Comparison of ENCODE assay signal across 16 mouse cellular contexts in genomic region chr13:91956474-91956873, GRCm38 (mm10).
DNase-seq lines count a peak whose midpoint lies in the region; ATAC-seq and TF ChIP-seq lines count a peak whose summit lies in the region.
"Had no signal": no experiment of that assay in that cellular context is flagged by ENCODE, and none has a peak within 500 bp of the region (broad histone marks: within the 10 kb centered on the region; RNA-seq: fewer than 3 reads in every experiment).

No protein-coding gene starts in this region.

- TF ChIP-seq CTCF in intestine, postnatal 0 days (IDR thresholded peaks at IDR 0.05; ENCODE audit: low read depth): no peak
- no peak for TF ChIP-seq CTCF in lung, postnatal 0 days (IDR thresholded peaks at IDR 0.05)

- no peak overlapping the region for H3K9ac ChIP-seq in intestine, embryonic 16.5 days (ENCODE audit: low read depth, low read length)
- no peak overlapping the region for H3K9ac ChIP-seq in intestine, postnatal 0 days (ENCODE audit: low read depth, low read length)
- H3K9ac ChIP-seq in lung, embryonic 15.5 days: no peak overlapping the region
- no peak overlapping the region for H3K9ac ChIP-seq in lung, postnatal 0 days (replicated peaks; ENCODE audit: low read depth)
- H3K9ac ChIP-seq in embryonic facial prominence, embryonic 15.5 days: no peak overlapping the region
- no peak overlapping the region for H3K9ac ChIP-seq in forebrain, embryonic 11.5 days (ENCODE audit: low read length)
- H3K9ac ChIP-seq: forebrain, postnatal 0 days; liver, embryonic 12.5 days; neural tube, embryonic 12.5 days had no signal

- H3K4me3 ChIP-seq in intestine, embryonic 16.5 days (ENCODE audit: low read length): no peak overlapping the region
- H3K4me3 ChIP-seq in intestine, postnatal 0 days (ENCODE audit: low read depth, low read length): no peak overlapping the region
- H3K4me3 ChIP-seq in lung, embryonic 15.5 days: no peak overlapping the region
- no peak overlapping the region for H3K4me3 ChIP-seq in lung, postnatal 0 days (ENCODE audit: low read depth, low read length)
- H3K4me3 ChIP-seq in embryonic facial prominence, embryonic 15.5 days (replicated peaks): no peak overlapping the region
- H3K4me3 ChIP-seq in forebrain, embryonic 11.5 days (ENCODE audit: low read depth, low read length): no peak overlapping the region
- H3K4me3 ChIP-seq: erythroblast, embryonic 14.5 days; heart, adult 2 months; liver, embryonic 12.5 days; neural tube, embryonic 12.5 days had no signal

- ATAC-seq in intestine, embryonic 16.5 days: no peak
- ATAC-seq in intestine, postnatal 0 days: no peak
- ATAC-seq in lung, embryonic 15.5 days (ENCODE audit: borderline replicate concordance, extremely low read depth, low FRiP score, low TSS enrichment): peak; percentile 76; the same call in 1 of the 2 replicates
- ATAC-seq in lung, postnatal 0 days: no peak
- ATAC-seq in embryonic facial prominence, embryonic 15.5 days (ENCODE audit: insufficient number of reproducible peaks, low FRiP score, low TSS enrichment, low read depth): no peak
- no peak for ATAC-seq in forebrain, embryonic 11.5 days (replicated peaks; ENCODE audit: low FRiP score)
- ATAC-seq: forebrain, postnatal 0 days; inflammation-experienced regulatory T-cells, adult 6 months; liver, embryonic 12.5 days had no signal

- H3K27ac ChIP-seq in intestine, embryonic 16.5 days (ENCODE audit: low read length): peak overlapping the region; percentile 61
- no peak overlapping the region for H3K27ac ChIP-seq in intestine, postnatal 0 days (ENCODE audit: low read depth, low read length)
- peak overlapping the region; percentile 8; the same call in 1 of the 2 replicates for H3K27ac ChIP-seq in lung, embryonic 15.5 days
- no peak overlapping the region for H3K27ac ChIP-seq in lung, postnatal 0 days (ENCODE audit: low read length)
- peak overlapping the region; percentile 73 for H3K27ac ChIP-seq in embryonic facial prominence, embryonic 15.5 days (replicated peaks)
- H3K27ac ChIP-seq in forebrain, embryonic 11.5 days (ENCODE audit: low read depth, low read length): no peak overlapping the region
- H3K27ac ChIP-seq: heart, adult 2 months; liver, embryonic 12.5 days; neural tube, embryonic 12.5 days had no signal

- no peak for DNase-seq in lung, postnatal 0 days (ENCODE audit: low spot score)
- no peak for DNase-seq in forebrain, embryonic 11.5 days (ENCODE audit: low spot score)
- no peak for DNase-seq in urinary bladder, postnatal 10 days (ENCODE audit: low spot score)
- DNase-seq: forebrain, postnatal 0 days; gastrocnemius, postnatal 10 days; heart, adult 2 months; right cerebral cortex, postnatal 14 days; thymus, postnatal 25 days had no signal

- no peaks in the 10 kb centered on the region for H3K36me3 ChIP-seq in intestine, embryonic 16.5 days (ENCODE audit: control insufficient read depth, insufficient read depth, low read length)
- no peaks in the 10 kb centered on the region for H3K36me3 ChIP-seq in intestine, postnatal 0 days (ENCODE audit: control insufficient read depth, insufficient read depth)
- H3K36me3 ChIP-seq in lung, embryonic 15.5 days: no peaks in the 10 kb centered on the region
- H3K36me3 ChIP-seq in lung, postnatal 0 days (ENCODE audit: insufficient read depth, low read length): no peaks in the 10 kb centered on the region
- no peaks in the 10 kb centered on the region for H3K36me3 ChIP-seq in embryonic facial prominence, embryonic 15.5 days
- no peaks in the 10 kb centered on the region for H3K36me3 ChIP-seq in forebrain, embryonic 11.5 days (ENCODE audit: control insufficient read depth, insufficient read depth, low read length)
- H3K36me3 ChIP-seq: liver, embryonic 12.5 days; neural tube, embryonic 12.5 days had no signal

- TF ChIP-seq EP300 in lung, postnatal 0 days (IDR thresholded peaks at IDR 0.05): no peak

- no peaks in the 10 kb centered on the region for H3K9me3 ChIP-seq in intestine, embryonic 16.5 days (ENCODE audit: control insufficient read depth, low read length)
- no peaks in the 10 kb centered on the region for H3K9me3 ChIP-seq in intestine, postnatal 0 days (ENCODE audit: control insufficient read depth)
- no peaks in the 10 kb centered on the region for H3K9me3 ChIP-seq in lung, embryonic 15.5 days
- H3K9me3 ChIP-seq in lung, postnatal 0 days (ENCODE audit: low read length): no peaks in the 10 kb centered on the region
- no peaks in the 10 kb centered on the region for H3K9me3 ChIP-seq in embryonic facial prominence, embryonic 15.5 days (replicated peaks)
- H3K9me3 ChIP-seq in forebrain, embryonic 11.5 days (ENCODE audit: control insufficient read depth, low read length): no peaks in the 10 kb centered on the region
- H3K9me3 ChIP-seq: liver, embryonic 12.5 days; neural tube, embryonic 12.5 days had no signal

- peaks cover 5% of the 10 kb centered on the region for H3K4me1 ChIP-seq in intestine, embryonic 16.5 days (ENCODE audit: control insufficient read depth, insufficient read depth, low read length)
- no peaks in the 10 kb centered on the region for H3K4me1 ChIP-seq in intestine, postnatal 0 days (replicated peaks; ENCODE audit: control insufficient read depth, insufficient read depth, low read length)
- peaks cover 15% of the 10 kb centered on the region for H3K4me1 ChIP-seq in lung, embryonic 15.5 days
- H3K4me1 ChIP-seq in lung, postnatal 0 days (ENCODE audit: insufficient read depth, low read depth, low read length): no peaks in the 10 kb centered on the region
- H3K4me1 ChIP-seq in embryonic facial prominence, embryonic 15.5 days: peaks cover 18% of the 10 kb centered on the region
- H3K4me1 ChIP-seq in forebrain, embryonic 11.5 days (replicated peaks; ENCODE audit: control insufficient read depth, insufficient read depth, low read length): no peaks in the 10 kb centered on the region
- H3K4me1 ChIP-seq: liver, embryonic 12.5 days; neural tube, embryonic 12.5 days had no signal

- no peak overlapping the region for H3K4me2 ChIP-seq in intestine, embryonic 16.5 days (ENCODE audit: low read depth, low read length)
- H3K4me2 ChIP-seq in intestine, postnatal 0 days (replicated peaks; ENCODE audit: low read depth): no peak overlapping the region
- H3K4me2 ChIP-seq in lung, embryonic 15.5 days: no peak overlapping the region
- H3K4me2 ChIP-seq in lung, postnatal 0 days (replicated peaks; ENCODE audit: low read depth, low read length): no peak overlapping the region
- no peak overlapping the region for H3K4me2 ChIP-seq in embryonic facial prominence, embryonic 15.5 days (replicated peaks)
- no peak overlapping the region for H3K4me2 ChIP-seq in forebrain, embryonic 11.5 days (ENCODE audit: low read depth, low read length, severe bottlenecking)
- H3K4me2 ChIP-seq: liver, embryonic 12.5 days; neural tube, embryonic 12.5 days had no signal

- H3K27me3 ChIP-seq in intestine, embryonic 16.5 days (replicated peaks; ENCODE audit: control insufficient read depth, insufficient read depth, low read length): no peaks in the 10 kb centered on the region
- H3K27me3 ChIP-seq in intestine, postnatal 0 days (replicated peaks; ENCODE audit: control insufficient read depth, insufficient read depth, low read length): no peaks in the 10 kb centered on the region
- H3K27me3 ChIP-seq in lung, embryonic 15.5 days: no peaks in the 10 kb centered on the region
- no peaks in the 10 kb centered on the region for H3K27me3 ChIP-seq in lung, postnatal 0 days (replicated peaks; ENCODE audit: insufficient read depth, low read length)
- no peaks in the 10 kb centered on the region for H3K27me3 ChIP-seq in embryonic facial prominence, embryonic 15.5 days
- no peaks in the 10 kb centered on the region for H3K27me3 ChIP-seq in forebrain, embryonic 11.5 days (ENCODE audit: control insufficient read depth, insufficient read depth, low read length)
- H3K27me3 ChIP-seq: liver, embryonic 12.5 days; neural tube, embryonic 12.5 days had no signal

Comparison
In these comparisons a context has a peak if more than half of its experiments do, and no peak if none do; other contexts are left out.
1. H3K27ac ChIP-seq: peak in intestine, embryonic 16.5 days (single experiment), lung, embryonic 15.5 days (single experiment) and embryonic facial prominence, embryonic 15.5 days (single experiment); none in intestine, postnatal 0 days (single experiment), lung, postnatal 0 days (single experiment) and forebrain, embryonic 11.5 days (single experiment).